Mouse (Mus musculus): ENCODE data around the gene Hoxa2. TPM values are rescaled to one million over a fixed set of nuclear protein-coding genes. Genes with fewer than 3 reads are reported as not detected.
A peak's percentile ranks its signal among the peaks of the same experiment; 100 is the strongest.

Gene Hoxa2
- polyA plus RNA-seq, 1 experiment from 2014 or later: 68.1 TPM

GRCm38 (mm10) chr6:52166431-52167077 is 1.9 kb upstream of the Hoxa2 start:
- H3K4me3 ChIP-seq (ENCODE audit: low read depth, low read length): peak overlapping the region; percentile 76
- DNase-seq (ENCODE audit: low spot score): peak; percentile 60
- peak overlapping the region; percentile 98 for H3K9ac ChIP-seq (ENCODE audit: low read depth, low read length)
- no peaks in the 10 kb centered on the region for H3K36me3 ChIP-seq (ENCODE audit: control insufficient read depth, insufficient read depth, low read length)
- H3K27ac ChIP-seq (ENCODE audit: low read depth, low read length): peak overlapping the region; percentile 100
- no peaks in the 10 kb centered on the region for H3K9me3 ChIP-seq (ENCODE audit: control insufficient read depth, low read length)
- H3K4me1 ChIP-seq (replicated peaks; ENCODE audit: control insufficient read depth, insufficient read depth, low read length): peaks cover 5% of the 10 kb centered on the region; the same call in 1 of the 2 replicates
- 4% methylated on average over 4 of the region's 4 CpGs for WGBS
- peaks cover 30% of the 10 kb centered on the region for H3K27me3 ChIP-seq (ENCODE audit: control insufficient read depth, insufficient read depth, low read length)
- ATAC-seq (ENCODE audit: low FRiP score): no peak
- peak overlapping the region; percentile 88 for H3K4me2 ChIP-seq (replicated peaks; ENCODE audit: low read depth, low read length)

GRCm38 (mm10) chr6:52165441-52166370 is 1.1 kb upstream of the Hoxa2 start:
- Histone ChIP-seq H3K4me1 (replicated peaks; ENCODE audit: control insufficient read depth, insufficient read depth, low read length) (peaks cover 2% of the 10 kb centered on the region; the same call in 1 of the 2 replicates), H3K27ac (ENCODE audit: low read depth, low read length) (peak overlapping the region; percentile 100), H3K9me3 (ENCODE audit: control insufficient read depth, low read length) (no peaks in the 10 kb centered on the region), H3K4me3 (ENCODE audit: low read depth, low read length) (peak overlapping the region; percentile 76), H3K36me3 (ENCODE audit: control insufficient read depth, insufficient read depth, low read length) (no peaks in the 10 kb centered on the region), H3K9ac (ENCODE audit: low read depth, low read length) (peak overlapping the region; percentile 98), H3K27me3 (ENCODE audit: control insufficient read depth, insufficient read depth, low read length) (peaks cover 24% of the 10 kb centered on the region), H3K4me2 (replicated peaks; ENCODE audit: low read depth, low read length) (peak overlapping the region; percentile 88)
- WGBS: under 1% methylated on average over 28 of the region's 28 CpGs
- DNase-seq (ENCODE audit: low spot score): peak; percentile 71
- no peak for ATAC-seq (ENCODE audit: low FRiP score)

GRCm38 (mm10) chr6:52164051-52164625 is 493 bp downstream of the Hoxa2 start:
- under 1% methylated on average over 36 of the region's 39 CpGs for WGBS
- peaks cover 22% of the 10 kb centered on the region for H3K27me3 ChIP-seq (ENCODE audit: control insufficient read depth, insufficient read depth, low read length)
- no peaks in the 10 kb centered on the region for H3K36me3 ChIP-seq (ENCODE audit: control insufficient read depth, insufficient read depth, low read length)
- H3K27ac ChIP-seq (ENCODE audit: low read depth, low read length): peak overlapping the region; percentile 100
- peak overlapping the region; percentile 88 for H3K4me2 ChIP-seq (replicated peaks; ENCODE audit: low read depth, low read length)
- DNase-seq (ENCODE audit: low spot score): peak; percentile 80
- H3K4me3 ChIP-seq (ENCODE audit: low read depth, low read length): peak overlapping the region; percentile 76
- H3K9me3 ChIP-seq (ENCODE audit: control insufficient read depth, low read length): no peaks in the 10 kb centered on the region
- H3K9ac ChIP-seq (ENCODE audit: low read depth, low read length): peak overlapping the region; percentile 98
- peak; percentile 43 for ATAC-seq (ENCODE audit: low FRiP score)
- H3K4me1 ChIP-seq (replicated peaks; ENCODE audit: control insufficient read depth, insufficient read depth, low read length): no peaks in the 10 kb centered on the region

- H3K36me3 ChIP-seq (ENCODE audit: control insufficient read depth, insufficient read depth, low read length): no peaks in the 10 kb centered on the region
- H3K9me3 ChIP-seq (ENCODE audit: control insufficient read depth, low read length): no peaks in the 10 kb centered on the region
- peak overlapping the region; percentile 98 for H3K9ac ChIP-seq (ENCODE audit: low read depth, low read length)
- H3K4me3 ChIP-seq (ENCODE audit: low read depth, low read length): peak overlapping the region; percentile 76
- H3K27me3 ChIP-seq (ENCODE audit: control insufficient read depth, insufficient read depth, low read length): peaks cover 19% of the 10 kb centered on the region
- peak overlapping the region; percentile 88 for H3K4me2 ChIP-seq (replicated peaks; ENCODE audit: low read depth, low read length)
- peak overlapping the region; percentile 100 for H3K27ac ChIP-seq (ENCODE audit: low read depth, low read length)
- 1% methylated on average over 17 of the region's 17 CpGs for WGBS
- peak; percentile 76 for DNase-seq (ENCODE audit: low spot score)
- H3K4me1 ChIP-seq (replicated peaks; ENCODE audit: control insufficient read depth, insufficient read depth, low read length): no peaks in the 10 kb centered on the region
- ATAC-seq (ENCODE audit: low FRiP score): no peak
Observed at GRCm38 (mm10) chr6:52163366-52164031, 1.1 kb downstream of the Hoxa2 start.

- Histone ChIP-seq H3K9ac (ENCODE audit: low read depth, low read length) (peak overlapping the region; percentile 98), H3K4me1 (replicated peaks; ENCODE audit: control insufficient read depth, insufficient read depth, low read length) (no peaks in the 10 kb centered on the region), H3K36me3 (ENCODE audit: control insufficient read depth, insufficient read depth, low read length) (no peaks in the 10 kb centered on the region), H3K9me3 (ENCODE audit: control insufficient read depth, low read length) (no peaks in the 10 kb centered on the region), H3K27ac (ENCODE audit: low read depth, low read length) (peak overlapping the region; percentile 100), H3K27me3 (ENCODE audit: control insufficient read depth, insufficient read depth, low read length) (peaks cover 20% of the 10 kb centered on the region), H3K4me3 (ENCODE audit: low read depth, low read length) (peak overlapping the region; percentile 76), H3K4me2 (replicated peaks; ENCODE audit: low read depth, low read length) (peak overlapping the region; percentile 88)
- no peak for ATAC-seq (ENCODE audit: low FRiP score)
- 1% methylated on average over 14 of the region's 14 CpGs for WGBS
- peak; percentile 72 for DNase-seq (ENCODE audit: low spot score)
Observed at GRCm38 (mm10) chr6:52162611-52163365, 1.8 kb downstream of the Hoxa2 start.

- no peak for ATAC-seq (ENCODE audit: low FRiP score)
- Histone ChIP-seq H3K9me3 (ENCODE audit: control insufficient read depth, low read length) (no peaks in the 10 kb centered on the region), H3K9ac (ENCODE audit: low read depth, low read length) (peak overlapping the region; percentile 69), H3K4me2 (replicated peaks; ENCODE audit: low read depth, low read length) (peak overlapping the region; percentile 95), H3K36me3 (ENCODE audit: control insufficient read depth, insufficient read depth, low read length) (no peaks in the 10 kb centered on the region), H3K27ac (ENCODE audit: low read depth, low read length) (peak overlapping the region; percentile 24), H3K4me3 (ENCODE audit: low read depth, low read length) (peak overlapping the region; percentile 76), H3K27me3 (ENCODE audit: control insufficient read depth, insufficient read depth, low read length) (peaks cover 27% of the 10 kb centered on the region), H3K4me1 (replicated peaks; ENCODE audit: control insufficient read depth, insufficient read depth, low read length) (no peaks in the 10 kb centered on the region)
- 0% methylated on average over 1 of the region's 1 CpGs for WGBS
- DNase-seq (ENCODE audit: low spot score): no peak
Observed at GRCm38 (mm10) chr6:52162093-52162380, 2.6 kb downstream of the Hoxa2 start.

GRCm38 (mm10) chr6:52161336-52162092 is 3.1 kb downstream of the Hoxa2 start:
- peak overlapping the region; percentile 84 for H3K9ac ChIP-seq (ENCODE audit: low read depth, low read length)
- ATAC-seq (ENCODE audit: low FRiP score): no peak

More at GRCm38 (mm10) chr6:52161336-52162092, 3.1 kb downstream of the Hoxa2 start:
- Histone ChIP-seq H3K27ac (ENCODE audit: low read depth, low read length) (peak overlapping the region; percentile 94), H3K9me3 (ENCODE audit: control insufficient read depth, low read length) (no peaks in the 10 kb centered on the region), H3K27me3 (ENCODE audit: control insufficient read depth, insufficient read depth, low read length) (peaks cover 32% of the 10 kb centered on the region), H3K4me2 (replicated peaks; ENCODE audit: low read depth, low read length) (peak overlapping the region; percentile 95), H3K4me1 (replicated peaks; ENCODE audit: control insufficient read depth, insufficient read depth, low read length) (no peaks in the 10 kb centered on the region), H3K4me3 (ENCODE audit: low read depth, low read length) (peak overlapping the region; percentile 76), H3K36me3 (ENCODE audit: control insufficient read depth, insufficient read depth, low read length) (no peaks in the 10 kb centered on the region)
- WGBS: under 1% methylated on average over 8 of the region's 8 CpGs
- peak; percentile 45 for DNase-seq (ENCODE audit: low spot score)
